Mouse (Mus musculus) heart, adult 2 months (tissue): ENCODE measurements around the gene Rasa3.

Experiments
- CTCF ChIP-seq: fragments of 200-600 bp; IDR thresholded peaks from 2 replicates; pipeline ENCODE4 v1.8.1; 2022; ENCODE audit warnings: antibody characterized with exemption, mild to moderate bottlenecking, moderate library complexity
- POLR2A ChIP-seq: fragments of 200-500 bp; IDR thresholded peaks from 2 replicates; pipeline ENCODE4 v1.6.1; 2011; ENCODE audit warnings: mild to moderate bottlenecking, low read depth, low read length, control low read depth; ENCODE audit not compliant: insufficient read depth

- peak; percentile 71 for TF ChIP-seq CTCF
- no peak for TF ChIP-seq POLR2A
These were observed 4.2 kb downstream of the Rasa3 start for GRCm38 (mm10) chr8:13673215-13673614.
